Mouse (Mus musculus): ENCODE measurements around the gene Ncmap. TPM values are rescaled to one million over a fixed set of nuclear protein-coding genes. Genes with fewer than 3 reads are reported as not detected.

Ncmap gene
- polyA plus RNA-seq, 1 experiment, result 4.7 TPM

- no peaks in the 10 kb centered on the region for H3K27me3 ChIP-seq (ENCODE audit: control insufficient read depth, insufficient read depth, low read length)
- H3K4me3 ChIP-seq (replicated peaks; ENCODE audit: insufficient read depth, low read depth, low read length), result no peak overlapping the region
- DNase-seq, result no peak
- WGBS, result 22% methylated on average over 10 of the region's 10 CpGs
- H3K4me1 ChIP-seq (ENCODE audit: control insufficient read depth, insufficient read depth, low read length), result no peaks in the 10 kb centered on the region
- no peak overlapping the region for H3K27ac ChIP-seq (ENCODE audit: insufficient read depth, low read length)
- TF ChIP-seq POLR2A (IDR thresholded peaks at IDR 0.05; ENCODE audit: borderline replicate concordance, insufficient read depth, low read length) (no peak), CTCF (IDR thresholded peaks at IDR 0.05; ENCODE audit: borderline replicate concordance, insufficient read depth, low read depth, low read length) (no peak)
Observed at GRCm38 (mm10) chr4:135385614-135386013, 12.4 kb downstream of the Ncmap start.

GRCm38 (mm10) chr4:135382316-135382715, 15.7 kb downstream of the Ncmap start:
- 2% methylated on average over 14 of the region's 14 CpGs for WGBS
- H3K27ac ChIP-seq (ENCODE audit: insufficient read depth, low read length), result no peak overlapping the region
- H3K4me1 ChIP-seq (ENCODE audit: control insufficient read depth, insufficient read depth, low read length), result no peaks in the 10 kb centered on the region
- peak; percentile 67 to 78 for DNase-seq
- peak; percentile 97 for TF ChIP-seq CTCF (IDR thresholded peaks at IDR 0.05; ENCODE audit: borderline replicate concordance, insufficient read depth, low read depth, low read length)
- TF ChIP-seq POLR2A (IDR thresholded peaks at IDR 0.05; ENCODE audit: borderline replicate concordance, insufficient read depth, low read length), result no peak
- no peaks in the 10 kb centered on the region for H3K27me3 ChIP-seq (ENCODE audit: control insufficient read depth, insufficient read depth, low read length)
- H3K4me3 ChIP-seq (replicated peaks; ENCODE audit: insufficient read depth, low read depth, low read length), result no peak overlapping the region

GRCm38 (mm10) chr4:135381355-135381754, 16.7 kb downstream of the Ncmap start:
- no peak for TF ChIP-seq CTCF (IDR thresholded peaks at IDR 0.05; ENCODE audit: borderline replicate concordance, insufficient read depth, low read depth, low read length)
- no peak for TF ChIP-seq POLR2A (IDR thresholded peaks at IDR 0.05; ENCODE audit: borderline replicate concordance, insufficient read depth, low read length)
- no peak for DNase-seq
- no peaks in the 10 kb centered on the region for H3K27me3 ChIP-seq (ENCODE audit: control insufficient read depth, insufficient read depth, low read length)
- no peaks in the 10 kb centered on the region for H3K4me1 ChIP-seq (ENCODE audit: control insufficient read depth, insufficient read depth, low read length)
- WGBS, result 70% methylated on average over 8 of the region's 8 CpGs
- H3K4me3 ChIP-seq (replicated peaks; ENCODE audit: insufficient read depth, low read depth, low read length), result no peak overlapping the region
- no peak overlapping the region for H3K27ac ChIP-seq (ENCODE audit: insufficient read depth, low read length)

- H3K4me1 ChIP-seq (ENCODE audit: control insufficient read depth, insufficient read depth, low read length), result no peaks in the 10 kb centered on the region
- no peak overlapping the region for H3K4me3 ChIP-seq (replicated peaks; ENCODE audit: insufficient read depth, low read depth, low read length)
- H3K27me3 ChIP-seq (ENCODE audit: control insufficient read depth, insufficient read depth, low read length), result no peaks in the 10 kb centered on the region
- 77% methylated on average over 11 of the region's 11 CpGs for WGBS
- TF ChIP-seq CTCF (IDR thresholded peaks at IDR 0.05; ENCODE audit: borderline replicate concordance, insufficient read depth, low read depth, low read length), result no peak
- no peak for TF ChIP-seq POLR2A (IDR thresholded peaks at IDR 0.05; ENCODE audit: borderline replicate concordance, insufficient read depth, low read length)
- H3K27ac ChIP-seq (ENCODE audit: insufficient read depth, low read length), result no peak overlapping the region
- no peak for DNase-seq
Observed at GRCm38 (mm10) chr4:135377241-135377640, 20.8 kb downstream of the Ncmap start.

GRCm38 (mm10) chr4:135375444-135375843, 22.6 kb downstream of the Ncmap start:
- Histone ChIP-seq H3K27me3 (ENCODE audit: control insufficient read depth, insufficient read depth, low read length) (no peaks in the 10 kb centered on the region), H3K4me3 (replicated peaks; ENCODE audit: insufficient read depth, low read depth, low read length) (no peak overlapping the region), H3K27ac (ENCODE audit: insufficient read depth, low read length) (no peak overlapping the region), H3K4me1 (ENCODE audit: control insufficient read depth, insufficient read depth, low read length) (no peaks in the 10 kb centered on the region)
- 61% methylated on average over 3 of the region's 3 CpGs for WGBS
- DNase-seq, result no peak
- no peak for TF ChIP-seq POLR2A (IDR thresholded peaks at IDR 0.05; ENCODE audit: borderline replicate concordance, insufficient read depth, low read length)
- 0 out of 2 replicates have a peak, but pooled peaks have one; percentile 25 for TF ChIP-seq CTCF (IDR thresholded peaks at IDR 0.05; ENCODE audit: borderline replicate concordance, insufficient read depth, low read depth, low read length)

- DNase-seq, result no peak
- WGBS, result 82% methylated on average over 5 of the region's 5 CpGs
- H3K4me3 ChIP-seq (replicated peaks; ENCODE audit: insufficient read depth, low read depth, low read length), result no peak overlapping the region
- H3K27me3 ChIP-seq (ENCODE audit: control insufficient read depth, insufficient read depth, low read length), result no peaks in the 10 kb centered on the region
- TF ChIP-seq CTCF (IDR thresholded peaks at IDR 0.05; ENCODE audit: borderline replicate concordance, insufficient read depth, low read depth, low read length) (peak; percentile 25; the same call in 1 of the 2 replicates), POLR2A (IDR thresholded peaks at IDR 0.05; ENCODE audit: borderline replicate concordance, insufficient read depth, low read length) (no peak)
- H3K4me1 ChIP-seq (ENCODE audit: control insufficient read depth, insufficient read depth, low read length), result no peaks in the 10 kb centered on the region
- H3K27ac ChIP-seq (ENCODE audit: insufficient read depth, low read length), result no peak overlapping the region
Observed at GRCm38 (mm10) chr4:135373299-135373698, 24.7 kb downstream of the Ncmap start.

GRCm38 (mm10) chr4:135370372-135370771, 27.7 kb downstream of the Ncmap start:
- Histone ChIP-seq H3K27ac (ENCODE audit: insufficient read depth, low read length) (no peak overlapping the region), H3K4me3 (replicated peaks; ENCODE audit: insufficient read depth, low read depth, low read length) (no peak overlapping the region), H3K4me1 (ENCODE audit: control insufficient read depth, insufficient read depth, low read length) (no peaks in the 10 kb centered on the region), H3K27me3 (ENCODE audit: control insufficient read depth, insufficient read depth, low read length) (no peaks in the 10 kb centered on the region)
- 76% methylated on average over 11 of the region's 11 CpGs for WGBS
- DNase-seq, result no peak
- TF ChIP-seq POLR2A (IDR thresholded peaks at IDR 0.05; ENCODE audit: borderline replicate concordance, insufficient read depth, low read length) (no peak), CTCF (IDR thresholded peaks at IDR 0.05; ENCODE audit: borderline replicate concordance, insufficient read depth, low read depth, low read length) (no peak)

- Histone ChIP-seq H3K27me3 (ENCODE audit: control insufficient read depth, insufficient read depth, low read length) (no peaks in the 10 kb centered on the region), H3K4me3 (replicated peaks; ENCODE audit: insufficient read depth, low read depth, low read length) (no peak overlapping the region), H3K4me1 (ENCODE audit: control insufficient read depth, insufficient read depth, low read length) (no peaks in the 10 kb centered on the region), H3K27ac (ENCODE audit: insufficient read depth, low read length) (no peak overlapping the region)
- TF ChIP-seq CTCF (IDR thresholded peaks at IDR 0.05; ENCODE audit: borderline replicate concordance, insufficient read depth, low read depth, low read length), result no peak
- no peak for TF ChIP-seq POLR2A (IDR thresholded peaks at IDR 0.05; ENCODE audit: borderline replicate concordance, insufficient read depth, low read length)
- 20% methylated on average over 6 of the region's 6 CpGs for WGBS
- no peak for DNase-seq
Observed at GRCm38 (mm10) chr4:135362828-135363227, 35.2 kb downstream of the Ncmap start.
